Mouse (Mus musculus): Measurements from ENCODE around the gene Pik3c2g. TPM values are rescaled to one million over a fixed set of nuclear protein-coding genes. Genes with fewer than 3 reads are reported as not detected.

Gene Pik3c2g
- polyA plus RNA-seq, 1 experiment from 2014 or later, result not detected

DNA sequence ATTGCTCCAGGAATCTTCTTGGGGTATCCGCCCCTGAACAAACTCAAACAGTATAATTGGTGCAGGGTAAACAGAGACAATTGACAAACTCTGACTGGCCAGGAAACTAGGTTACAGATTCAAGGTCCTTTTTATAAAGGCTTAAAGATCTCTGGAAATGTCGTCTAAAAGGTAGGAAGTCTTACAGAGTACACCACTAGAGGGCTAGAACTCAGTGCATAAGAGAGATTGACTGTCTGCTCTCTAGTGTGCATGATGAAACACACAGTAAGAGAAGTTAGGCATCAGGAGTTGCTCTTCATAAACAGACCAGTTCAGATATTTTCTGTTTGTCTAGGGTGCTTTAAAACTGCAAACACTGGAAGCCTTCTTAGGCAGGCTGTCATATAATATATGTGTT lies 9.4 kb downstream of the Pik3c2g start:
- H3K9me3 ChIP-seq, result no peaks in the 10 kb centered on the region
- H3K4me3 ChIP-seq (replicated peaks), result no peak overlapping the region
- H3K9ac ChIP-seq, result no peak overlapping the region
- ATAC-seq (ENCODE audit: low FRiP score), result no peak
- H3K27me3 ChIP-seq, result no peaks in the 10 kb centered on the region
- WGBS, result 39% methylated on average over 2 of the region's 2 CpGs
- no peak overlapping the region for H3K4me2 ChIP-seq
- no peaks in the 10 kb centered on the region; the same call in 1 of the 2 replicates for H3K4me1 ChIP-seq
- H3K36me3 ChIP-seq (replicated peaks), result no peaks in the 10 kb centered on the region
- no peak overlapping the region for H3K27ac ChIP-seq

DNA sequence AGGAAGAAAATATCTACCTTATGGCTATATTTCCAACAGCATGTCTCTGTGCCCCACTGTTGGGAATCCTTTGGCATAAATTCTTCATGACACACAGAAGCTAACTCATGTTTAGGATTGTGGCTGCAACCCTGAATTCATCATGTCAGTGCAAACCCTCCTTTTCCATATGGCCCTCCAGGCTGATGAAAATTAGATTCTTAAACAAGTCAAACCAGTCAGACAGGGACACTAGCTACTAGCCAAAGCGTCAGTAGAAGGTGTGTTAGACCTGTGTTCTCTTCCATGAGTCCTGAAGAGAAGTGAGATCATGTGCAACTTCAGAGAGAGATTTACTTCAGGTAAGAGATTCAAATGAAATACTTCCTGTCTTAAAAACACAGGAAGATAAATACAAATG lies 12.2 kb downstream of the Pik3c2g start:
- Histone ChIP-seq H3K9me3 (no peaks in the 10 kb centered on the region), H3K4me1 (no peaks in the 10 kb centered on the region), H3K4me2 (no peak overlapping the region), H3K4me3 (replicated peaks) (no peak overlapping the region), H3K9ac (no peak overlapping the region), H3K27ac (no peak overlapping the region), H3K27me3 (no peaks in the 10 kb centered on the region), H3K36me3 (replicated peaks) (no peaks in the 10 kb centered on the region)
- no peak for ATAC-seq (ENCODE audit: low FRiP score)
- WGBS, result 78% methylated on average over 1 of the region's 1 CpGs

DNA sequence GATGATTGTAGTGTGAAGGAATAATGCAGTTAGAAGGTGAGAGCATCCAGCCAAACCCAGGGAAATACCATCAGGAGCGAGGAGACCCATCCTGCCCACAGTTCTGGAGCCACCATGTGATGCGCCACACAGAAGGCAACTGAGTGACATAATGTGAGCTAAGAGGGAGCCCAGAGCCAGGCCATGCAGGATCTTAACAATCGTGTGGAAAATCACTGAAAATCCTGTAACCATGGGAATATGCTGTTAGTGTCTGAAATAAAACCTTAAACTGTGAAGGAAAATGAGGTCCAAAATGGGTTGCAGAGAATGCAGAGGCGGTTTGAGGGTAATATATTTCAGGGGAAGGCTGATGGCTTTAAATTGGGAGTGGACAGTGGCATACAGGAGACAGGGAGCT lies 31.8 kb downstream of the Pik3c2g start:
- no peak for ATAC-seq (ENCODE audit: low FRiP score)
- Histone ChIP-seq H3K4me3 (replicated peaks) (no peak overlapping the region), H3K36me3 (replicated peaks) (no peaks in the 10 kb centered on the region), H3K4me1 (no peaks in the 10 kb centered on the region), H3K9ac (no peak overlapping the region), H3K27me3 (no peaks in the 10 kb centered on the region), H3K27ac (no peak overlapping the region), H3K9me3 (no peaks in the 10 kb centered on the region), H3K4me2 (no peak overlapping the region)
- 86% methylated on average over 4 of the region's 4 CpGs for WGBS

DNA sequence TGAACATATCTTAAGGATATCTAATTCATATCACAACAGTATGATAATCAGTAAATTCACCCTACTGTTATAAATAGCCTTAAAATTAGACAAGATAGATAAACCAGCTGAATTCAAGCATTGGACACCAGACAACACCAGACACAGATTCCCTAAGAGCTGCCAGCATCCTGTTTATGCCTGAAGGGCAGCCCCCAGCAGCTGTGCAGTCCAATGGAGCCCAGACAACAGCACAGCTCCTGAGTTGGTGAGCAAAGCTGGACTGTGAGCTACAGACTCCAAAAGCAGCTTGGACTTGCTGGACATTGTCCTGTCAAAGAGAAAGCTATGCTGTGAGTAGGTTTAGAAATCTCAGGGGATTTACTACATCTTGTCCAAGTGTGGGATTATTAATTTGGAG lies 37.7 kb downstream of the Pik3c2g start:
- Histone ChIP-seq H3K9ac (no peak overlapping the region), H3K4me2 (no peak overlapping the region), H3K27me3 (no peaks in the 10 kb centered on the region), H3K4me3 (replicated peaks) (no peak overlapping the region), H3K4me1 (no peaks in the 10 kb centered on the region), H3K27ac (no peak overlapping the region), H3K36me3 (replicated peaks) (no peaks in the 10 kb centered on the region), H3K9me3 (no peaks in the 10 kb centered on the region)
- ATAC-seq (ENCODE audit: low FRiP score), result no peak

GRCm38 (mm10) chr6:139634561-139634960 lies 47.5 kb downstream of the Pik3c2g start:
- Histone ChIP-seq H3K4me3 (replicated peaks) (no peak overlapping the region), H3K9me3 (no peaks in the 10 kb centered on the region), H3K36me3 (replicated peaks) (no peaks in the 10 kb centered on the region), H3K9ac (no peak overlapping the region), H3K4me1 (no peaks in the 10 kb centered on the region), H3K27me3 (no peaks in the 10 kb centered on the region), H3K27ac (no peak overlapping the region), H3K4me2 (no peak overlapping the region)
- WGBS, result 88% methylated on average over 3 of the region's 3 CpGs
- no peak for ATAC-seq (ENCODE audit: low FRiP score)

DNA sequence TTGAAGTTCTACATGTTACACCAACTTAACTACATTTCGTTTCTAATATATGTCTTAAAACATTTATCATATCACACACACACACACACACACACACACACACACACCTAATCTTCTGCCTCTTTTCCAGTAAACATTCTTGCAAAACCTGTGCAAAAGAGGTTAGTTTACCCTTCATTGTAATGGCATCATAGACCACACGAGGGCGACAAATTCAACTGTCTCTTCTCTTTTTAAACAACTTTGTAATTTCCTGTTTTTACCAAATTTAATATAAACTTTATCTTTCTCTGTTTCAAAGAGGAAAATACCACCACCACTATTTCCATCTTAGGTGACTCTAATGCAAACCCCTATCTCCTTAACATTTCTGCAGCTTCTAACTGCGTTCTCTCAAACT lies 68.4 kb downstream of the Pik3c2g start:
- no peaks in the 10 kb centered on the region for H3K4me1 ChIP-seq
- WGBS, result 39% methylated on average over 4 of the region's 4 CpGs
- H3K27me3 ChIP-seq, result no peaks in the 10 kb centered on the region
- no peak for ATAC-seq (ENCODE audit: low FRiP score)
- no peak overlapping the region for H3K4me3 ChIP-seq (replicated peaks)
- no peaks in the 10 kb centered on the region for H3K36me3 ChIP-seq (replicated peaks)
- no peaks in the 10 kb centered on the region for H3K9me3 ChIP-seq
- H3K4me2 ChIP-seq, result no peak overlapping the region
- H3K9ac ChIP-seq, result no peak overlapping the region
- H3K27ac ChIP-seq, result no peak overlapping the region

DNA sequence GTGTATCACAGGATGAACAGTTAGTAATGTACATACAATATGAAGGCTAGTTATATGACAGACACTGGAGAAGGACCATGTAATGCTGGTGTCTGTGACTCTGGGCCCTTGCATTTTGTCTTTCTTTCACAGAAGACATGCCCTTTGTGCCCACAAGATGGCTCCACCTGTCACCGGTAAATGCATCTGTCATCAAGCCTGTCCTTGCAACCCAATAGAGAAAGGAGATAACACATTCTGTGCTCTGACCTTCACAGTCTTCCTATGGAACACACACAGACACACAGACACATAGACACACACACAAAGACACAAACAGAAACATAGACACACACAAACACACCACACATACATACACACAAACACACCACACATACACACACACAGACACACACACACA lies 75.4 kb downstream of the Pik3c2g start:
- no peaks in the 10 kb centered on the region for H3K36me3 ChIP-seq (replicated peaks)
- H3K4me3 ChIP-seq (replicated peaks), result no peak overlapping the region
- H3K9ac ChIP-seq, result no peak overlapping the region
- H3K27me3 ChIP-seq, result no peaks in the 10 kb centered on the region
- 46% methylated on average over 1 of the region's 1 CpGs for whole genome bisulfite sequencing
- no peaks in the 10 kb centered on the region for H3K9me3 ChIP-seq
- H3K4me2 ChIP-seq, result no peak overlapping the region
- no peak overlapping the region for H3K27ac ChIP-seq
- no peaks in the 10 kb centered on the region for H3K4me1 ChIP-seq
- ATAC-seq (ENCODE audit: low FRiP score), result peak; percentile 30; the same call in 1 of the 2 replicates

GRCm38 (mm10) chr6:139718416-139718984 lies 131.5 kb downstream of the Pik3c2g start:
- Histone ChIP-seq H3K27ac (no peak overlapping the region), H3K36me3 (replicated peaks) (no peaks in the 10 kb centered on the region), H3K4me1 (no peaks in the 10 kb centered on the region), H3K27me3 (0 out of 2 replicates have a peak, but pooled peaks cover 4% of the 10 kb centered on the region), H3K4me2 (no peak overlapping the region), H3K9ac (no peak overlapping the region), H3K9me3 (no peaks in the 10 kb centered on the region), H3K4me3 (replicated peaks) (no peak overlapping the region)
- ATAC-seq (ENCODE audit: low FRiP score), result no peak
- 69% methylated on average over 3 of the region's 3 CpGs for WGBS

DNA sequence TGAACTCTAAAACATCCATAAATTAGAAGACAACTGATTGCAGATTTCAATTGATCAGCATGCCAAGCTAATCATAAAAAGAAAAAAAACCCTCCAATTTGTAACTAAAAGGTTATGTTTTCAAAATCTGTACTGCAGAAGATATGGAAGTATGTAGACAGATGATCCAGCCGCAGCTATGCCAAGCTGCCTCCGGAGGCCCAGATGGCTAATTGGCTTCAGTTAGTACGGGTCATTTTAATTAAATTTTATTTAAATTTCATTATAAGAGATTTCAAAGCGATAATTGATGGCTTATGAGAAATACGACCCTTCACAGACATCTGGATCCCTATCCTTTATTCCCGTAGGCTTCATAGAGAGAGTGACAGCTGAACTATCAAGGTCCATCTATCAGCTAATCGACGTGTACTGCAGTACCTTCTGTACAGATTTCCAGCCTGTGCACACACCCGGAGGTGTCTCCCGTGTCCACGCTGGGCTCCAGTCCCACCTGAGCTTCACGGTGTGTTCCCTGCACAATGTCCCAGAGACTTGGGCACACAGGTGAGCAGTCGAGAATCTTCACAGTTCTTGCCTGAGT lies 132.7 kb downstream of the Pik3c2g start:
- Histone ChIP-seq H3K9me3 (no peaks in the 10 kb centered on the region), H3K27ac (no peak overlapping the region), H3K36me3 (replicated peaks) (no peaks in the 10 kb centered on the region), H3K4me2 (no peak overlapping the region), H3K27me3 (0 out of 2 replicates have a peak, but pooled peaks cover 4% of the 10 kb centered on the region), H3K9ac (no peak overlapping the region), H3K4me1 (no peaks in the 10 kb centered on the region), H3K4me3 (replicated peaks) (no peak overlapping the region)
- 0 out of 2 replicates have a peak, but pooled peaks have one; percentile 41 for ATAC-seq (ENCODE audit: low FRiP score)
- WGBS, result 79% methylated on average over 13 of the region's 13 CpGs

DNA sequence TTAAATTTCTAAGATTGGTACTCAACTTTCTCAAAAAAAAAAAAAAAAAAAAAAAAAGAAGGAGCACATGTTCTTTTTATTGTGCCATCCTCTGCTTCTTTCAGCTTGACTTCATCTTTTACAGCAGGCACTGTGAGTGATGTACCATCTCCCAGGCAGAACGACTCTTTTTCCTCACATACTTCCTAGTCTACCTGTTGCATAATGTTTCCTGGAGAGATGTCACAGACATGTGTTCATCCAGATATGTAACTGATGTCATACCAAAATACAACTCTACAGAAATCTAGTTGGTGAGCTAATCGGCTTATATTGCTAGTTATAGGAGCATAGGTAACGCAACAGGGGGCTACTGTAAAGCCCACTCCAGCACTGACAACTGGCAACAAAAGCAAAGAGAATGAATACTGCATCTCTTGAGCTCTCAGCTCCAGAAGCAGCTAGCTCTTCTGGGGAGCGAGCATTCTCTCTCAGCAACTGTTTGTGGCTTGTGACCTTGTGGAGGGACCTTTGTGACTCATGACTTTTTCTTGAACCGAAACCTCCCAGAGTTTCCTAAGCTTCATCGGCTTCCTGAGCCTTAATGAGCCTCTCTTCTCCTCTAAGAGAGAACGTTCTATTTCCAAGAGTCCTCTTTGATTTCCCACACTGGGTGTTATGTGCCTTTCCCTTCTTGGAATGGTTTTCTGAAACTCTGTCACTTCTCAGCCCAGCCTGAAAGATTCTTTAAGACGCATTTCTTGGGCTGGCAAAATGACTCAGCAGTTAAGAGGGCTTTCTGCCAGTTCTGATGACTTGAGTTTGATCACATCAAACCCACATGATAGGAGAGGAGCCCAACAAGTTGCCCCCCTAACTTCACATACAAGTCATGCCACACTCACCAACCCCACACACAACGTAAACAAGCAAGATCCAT lies 148.9 kb downstream of the Pik3c2g start:
- H3K9me3 ChIP-seq, result no peaks in the 10 kb centered on the region
- no peak overlapping the region for H3K4me3 ChIP-seq (replicated peaks)
- no peaks in the 10 kb centered on the region for H3K27me3 ChIP-seq
- H3K27ac ChIP-seq, result no peak overlapping the region
- no peak for ATAC-seq (ENCODE audit: low FRiP score)
- H3K4me2 ChIP-seq, result no peak overlapping the region
- no peak overlapping the region for H3K9ac ChIP-seq
- no peaks in the 10 kb centered on the region for H3K4me1 ChIP-seq
- 86% methylated on average over 9 of the region's 9 CpGs for WGBS
- H3K36me3 ChIP-seq (replicated peaks), result no peaks in the 10 kb centered on the region

GRCm38 (mm10) chr6:139738350-139738749 lies 151.3 kb downstream of the Pik3c2g start:
- Histone ChIP-seq H3K9me3 (no peaks in the 10 kb centered on the region), H3K36me3 (replicated peaks) (no peaks in the 10 kb centered on the region), H3K4me3 (replicated peaks) (no peak overlapping the region), H3K27ac (no peak overlapping the region), H3K27me3 (no peaks in the 10 kb centered on the region), H3K4me1 (no peaks in the 10 kb centered on the region), H3K4me2 (no peak overlapping the region), H3K9ac (no peak overlapping the region)
- 69% methylated on average over 5 of the region's 5 CpGs for WGBS
- ATAC-seq (ENCODE audit: low FRiP score), result no peak

GRCm38 (mm10) chr6:139742693-139743432 lies 155.8 kb downstream of the Pik3c2g start:
- no peaks in the 10 kb centered on the region for H3K36me3 ChIP-seq (replicated peaks)
- no peaks in the 10 kb centered on the region for H3K27me3 ChIP-seq
- WGBS, result 91% methylated on average over 12 of the region's 12 CpGs
- no peak overlapping the region for H3K4me2 ChIP-seq
- no peak overlapping the region for H3K4me3 ChIP-seq (replicated peaks)
- H3K9me3 ChIP-seq, result no peaks in the 10 kb centered on the region
- ATAC-seq (ENCODE audit: low FRiP score), result no peak
- H3K27ac ChIP-seq, result no peak overlapping the region
- H3K4me1 ChIP-seq, result no peaks in the 10 kb centered on the region
- H3K9ac ChIP-seq, result no peak overlapping the region
